Mouse (Mus musculus) small intestine, adult 2 months (tissue): ENCODE measurements around the gene Cit.

Experiments
- CTCF ChIP-seq: fragments of 200-500 bp; IDR thresholded peaks from 2 replicates; pipeline ENCODE4 v1.5.1; 2012; ENCODE audit warnings: low read depth, mild to moderate bottlenecking, control low read depth, inconsistent platforms, low read length, moderate library complexity, mixed read lengths; ENCODE audit not compliant: insufficient replicate concordance, insufficient read length; ENCODE audit errors: extremely low read depth
- POLR2A ChIP-seq: fragments of 200-500 bp; IDR thresholded peaks from 2 replicates; pipeline ENCODE4 v1.6.1; 2012; ENCODE audit warnings: low read depth, mild to moderate bottlenecking, control low read depth, inconsistent platforms, low read length, moderate library complexity

DNA sequence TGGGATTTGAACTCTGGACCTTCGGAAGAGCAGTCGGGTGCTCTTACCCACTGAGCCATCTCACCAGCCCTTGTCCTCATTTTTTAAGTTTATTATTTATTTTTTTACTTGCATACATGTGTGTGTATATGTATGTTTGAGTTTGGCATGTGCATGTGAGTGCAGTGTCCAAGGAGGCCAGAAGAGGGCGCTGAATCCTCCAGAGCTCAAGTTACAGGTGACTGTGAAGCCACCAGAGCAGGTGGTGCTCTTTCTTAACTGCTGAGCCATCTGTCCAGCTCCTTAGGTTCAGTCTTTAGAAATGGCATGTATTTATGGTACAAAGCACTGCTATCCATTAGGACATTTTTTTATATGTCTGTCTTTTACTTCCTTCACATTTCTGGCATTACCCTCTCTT lies 97.3 kb downstream of the Cit start:
- TF ChIP-seq POLR2A, result no peak
- peak; percentile 9; the same call in 1 of the 2 replicates for TF ChIP-seq CTCF
